Mouse (Mus musculus) cerebellum, adult (tissue): Measurements from ENCODE around the gene Slc45a1.
A peak's percentile ranks its signal among the peaks of the same experiment; 100 is the strongest.

Experiments
- ATAC-seq: cut with Nextera tagmentation; 2 replicates; pipeline ENCODE4 v1.9.2; 2017; ENCODE audit warnings: mild to moderate bottlenecking, moderate library complexity, mixed read lengths; ENCODE audit not compliant: insufficient number of reproducible peaks, low FRiP score, low TSS enrichment

The Slc45a1 gene

DNA sequence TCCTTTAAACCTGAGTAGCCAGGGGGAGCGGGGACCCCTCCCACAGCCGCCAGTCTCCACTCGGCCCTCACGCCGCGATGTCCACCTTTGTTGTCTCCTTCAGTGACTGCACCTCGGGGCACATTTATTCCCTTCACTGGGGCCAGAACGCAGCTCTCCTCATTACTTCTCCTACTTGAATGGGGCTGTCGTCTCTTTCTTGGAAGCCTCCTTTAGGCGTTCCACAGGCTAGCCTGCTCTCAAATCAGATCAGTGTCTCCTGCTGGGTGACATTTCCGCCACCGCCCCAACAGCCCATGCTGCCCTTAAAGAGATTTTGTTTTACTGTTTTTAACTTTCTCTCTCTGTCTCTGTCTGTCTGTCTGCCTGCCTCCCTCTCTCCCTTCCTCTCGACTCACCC, 9.9 kb upstream of the Slc45a1 start:
- no peak for ATAC-seq

DNA sequence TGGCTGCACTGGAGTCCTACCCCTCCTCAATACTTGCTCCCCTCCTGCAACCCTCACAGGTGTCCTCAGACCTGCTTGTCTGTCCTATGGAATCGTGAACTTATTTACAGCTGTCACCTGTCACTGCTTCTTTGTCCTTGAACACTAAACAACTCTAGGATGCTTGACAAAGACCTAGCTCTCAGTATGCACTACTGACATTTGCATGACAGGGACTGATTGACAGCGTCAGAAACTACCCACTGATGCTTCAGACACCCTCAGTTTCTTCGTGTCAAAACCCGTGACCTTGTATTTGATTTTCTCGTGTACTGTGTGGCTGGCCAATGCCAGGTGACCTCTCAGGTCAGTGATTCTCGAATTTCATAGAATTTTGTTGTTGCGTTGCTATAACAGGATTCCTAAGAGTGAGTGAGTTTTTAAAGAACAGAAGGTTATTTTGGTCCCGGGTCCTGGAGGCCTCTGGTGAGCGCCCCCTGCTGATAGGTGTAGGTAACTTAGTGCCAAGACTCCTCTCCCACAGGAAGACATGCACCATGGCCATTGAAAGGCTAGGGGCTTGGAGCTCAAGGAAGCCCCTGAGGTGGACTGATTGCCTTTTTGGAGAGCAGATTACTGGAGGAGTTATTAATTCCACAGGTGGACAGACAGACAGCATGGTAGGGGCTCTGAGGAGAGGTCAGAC, 8.1 kb upstream of the Slc45a1 start:
- no peak for ATAC-seq

DNA sequence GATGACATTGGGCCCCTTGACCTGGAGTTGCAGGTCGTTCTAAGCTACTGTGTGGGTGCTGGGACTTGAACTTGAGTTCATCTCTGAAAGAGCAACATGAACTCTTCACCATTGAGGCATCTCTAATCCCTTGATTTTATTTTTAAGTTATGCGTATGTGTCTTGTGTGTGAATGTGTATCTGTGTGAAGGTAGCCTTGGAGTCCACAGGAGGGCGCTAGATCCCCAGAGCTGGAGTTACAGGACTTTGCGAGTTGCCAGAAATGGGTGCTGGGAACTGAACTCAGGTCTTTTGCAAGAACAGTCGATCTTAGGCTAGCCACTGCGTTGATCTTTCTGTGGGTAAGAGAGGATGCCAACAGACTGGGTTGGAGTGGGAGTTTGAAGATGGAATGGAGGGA, 4.5 kb upstream of the Slc45a1 start:
- no peak for ATAC-seq

DNA sequence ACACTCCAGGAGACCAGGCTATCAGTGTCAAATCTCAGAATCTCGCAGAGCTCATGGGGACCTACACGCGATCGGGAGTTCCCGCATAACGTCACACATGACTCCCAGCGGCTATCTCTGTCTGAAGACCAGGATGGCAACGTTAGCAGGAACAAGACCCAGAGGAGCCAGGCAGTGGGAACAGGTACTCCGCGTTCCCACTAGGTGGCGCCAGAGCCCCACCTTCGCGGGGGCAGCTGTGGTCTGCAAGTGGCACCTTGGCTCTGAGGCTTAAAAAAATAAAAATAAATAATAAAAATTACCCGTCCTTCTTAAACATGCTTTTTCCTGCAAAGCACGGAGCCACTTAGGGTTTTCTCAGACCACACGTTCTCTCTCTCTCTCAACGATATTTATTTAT, 4.0 kb upstream of the Slc45a1 start:
- ATAC-seq, result peak; percentile 56

DNA sequence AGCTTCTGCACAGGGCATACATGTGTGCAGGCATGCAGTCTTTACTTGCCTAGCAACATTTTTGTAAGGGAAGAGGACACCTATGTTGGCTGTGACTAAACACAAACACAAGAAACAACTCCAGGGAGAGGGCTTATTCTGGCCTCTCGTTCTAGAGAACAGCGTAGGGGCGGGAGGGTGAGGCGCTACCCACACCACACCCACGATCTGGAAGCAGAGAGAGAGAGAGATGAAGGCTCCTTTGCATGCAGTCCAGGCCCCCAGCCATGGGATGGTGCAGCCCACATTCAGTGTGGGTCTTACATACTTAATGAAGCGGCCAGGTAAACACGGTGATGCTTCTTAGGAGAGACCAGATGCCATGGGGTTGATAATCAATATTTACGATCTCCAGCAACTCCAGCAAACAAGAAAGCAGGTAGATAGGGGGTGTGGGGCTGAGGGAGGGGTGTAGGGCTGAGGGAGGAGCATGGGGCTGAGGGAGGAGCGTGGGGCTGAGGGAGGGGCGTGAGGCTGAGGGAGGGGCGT, 1.2 kb upstream of the Slc45a1 start:
- no peak for ATAC-seq

DNA sequence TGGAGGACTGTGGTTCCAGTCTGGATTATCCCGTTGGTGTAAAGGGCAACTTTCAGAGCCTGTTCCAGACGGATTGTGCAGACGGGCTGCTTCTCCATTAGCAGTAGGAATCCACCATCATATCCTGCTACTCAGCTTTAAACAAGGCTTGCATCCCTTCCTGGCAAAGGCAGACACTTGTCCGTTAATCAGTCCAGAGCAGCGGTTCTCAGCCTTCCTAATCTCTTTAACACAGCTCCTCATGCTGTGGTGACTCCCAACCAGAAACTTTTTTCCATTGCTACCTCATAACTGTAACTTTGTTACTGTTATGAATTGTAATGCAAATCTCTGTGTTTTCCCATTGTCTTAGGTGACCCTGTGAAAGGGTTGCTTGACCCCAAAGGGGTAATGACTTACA, 2.6 kb downstream of the Slc45a1 start:
- ATAC-seq, result no peak

DNA sequence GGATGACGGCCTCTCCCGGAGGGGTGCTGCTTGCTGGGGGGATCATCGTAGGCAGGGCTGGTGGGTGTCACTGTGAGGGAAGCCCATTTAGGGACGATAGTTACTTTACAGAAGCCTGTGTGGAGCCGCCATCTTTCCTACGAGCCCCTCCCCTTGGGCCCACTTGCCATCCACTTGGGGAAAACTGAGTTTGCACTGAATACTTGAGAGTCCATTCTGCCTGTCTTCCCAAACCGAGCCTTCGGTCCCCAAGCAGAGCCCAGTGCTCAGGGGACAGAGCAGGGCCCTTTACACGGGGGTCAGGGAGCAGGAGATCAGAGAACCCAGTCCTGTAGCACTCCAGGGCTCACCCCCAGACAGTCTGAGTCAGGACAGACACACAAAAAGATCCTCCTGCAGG, 7.7 kb downstream of the Slc45a1 start:
- no peak for ATAC-seq

DNA sequence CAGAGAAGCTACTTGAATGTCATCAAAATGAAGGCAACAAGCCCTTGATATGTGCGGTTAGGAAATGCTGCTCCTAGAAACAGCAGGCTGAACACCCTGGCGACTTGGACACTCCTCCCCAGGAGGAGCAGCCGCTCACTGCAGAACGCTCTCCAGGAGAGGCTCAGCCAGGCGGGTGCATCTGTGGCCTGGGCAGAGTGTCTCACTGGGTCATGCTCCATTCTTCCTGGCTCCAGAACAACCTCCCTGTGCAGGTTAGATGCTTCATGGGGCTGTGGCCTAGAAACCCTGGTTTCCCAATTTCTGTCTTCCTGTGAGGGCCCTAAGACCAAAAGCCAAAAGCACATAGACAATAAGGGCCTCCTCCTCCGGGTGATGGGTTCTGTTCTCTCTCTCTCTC, 15.3 kb downstream of the Slc45a1 start:
- ATAC-seq, result no peak

DNA sequence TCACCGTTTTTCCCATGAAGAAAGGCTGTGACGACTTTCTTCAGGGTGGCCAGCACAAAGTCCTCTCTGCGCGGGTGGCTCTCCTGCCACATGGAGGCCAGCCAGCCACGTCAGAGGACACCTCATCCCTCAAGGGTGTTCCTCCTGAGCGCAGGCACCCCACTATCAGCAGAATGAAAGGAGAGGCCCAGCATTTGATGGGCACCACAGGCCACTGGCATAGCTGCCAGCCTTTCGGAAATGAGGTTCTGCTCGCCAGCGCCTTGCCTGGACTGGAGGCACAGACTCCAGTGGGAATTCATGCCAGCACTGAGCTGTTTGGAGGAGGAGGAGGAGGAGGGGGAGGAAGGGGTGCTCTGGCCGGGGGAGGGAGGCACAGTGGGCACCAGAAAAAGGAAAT, 16.4 kb downstream of the Slc45a1 start:
- ATAC-seq, result peak; percentile 78

DNA sequence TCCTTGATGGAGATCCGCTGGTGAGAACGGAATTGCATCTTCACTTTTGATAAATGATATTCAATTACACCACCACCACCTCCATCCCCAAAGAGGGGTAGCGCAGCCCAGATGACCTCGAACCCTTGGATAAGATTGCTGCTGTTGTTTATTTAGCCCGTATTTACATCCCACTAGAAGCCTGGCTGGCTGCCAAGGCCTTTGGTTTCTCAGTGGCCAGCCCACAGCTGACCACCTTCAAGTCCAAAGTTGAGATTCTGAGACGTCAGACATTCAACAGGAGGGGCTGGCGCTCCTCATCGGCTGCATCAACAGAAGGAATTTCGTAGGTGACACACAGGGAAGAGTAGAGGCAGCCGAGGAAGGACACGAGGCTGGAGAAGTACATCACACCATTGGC, 22.7 kb downstream of the Slc45a1 start:
- no peak for ATAC-seq

DNA sequence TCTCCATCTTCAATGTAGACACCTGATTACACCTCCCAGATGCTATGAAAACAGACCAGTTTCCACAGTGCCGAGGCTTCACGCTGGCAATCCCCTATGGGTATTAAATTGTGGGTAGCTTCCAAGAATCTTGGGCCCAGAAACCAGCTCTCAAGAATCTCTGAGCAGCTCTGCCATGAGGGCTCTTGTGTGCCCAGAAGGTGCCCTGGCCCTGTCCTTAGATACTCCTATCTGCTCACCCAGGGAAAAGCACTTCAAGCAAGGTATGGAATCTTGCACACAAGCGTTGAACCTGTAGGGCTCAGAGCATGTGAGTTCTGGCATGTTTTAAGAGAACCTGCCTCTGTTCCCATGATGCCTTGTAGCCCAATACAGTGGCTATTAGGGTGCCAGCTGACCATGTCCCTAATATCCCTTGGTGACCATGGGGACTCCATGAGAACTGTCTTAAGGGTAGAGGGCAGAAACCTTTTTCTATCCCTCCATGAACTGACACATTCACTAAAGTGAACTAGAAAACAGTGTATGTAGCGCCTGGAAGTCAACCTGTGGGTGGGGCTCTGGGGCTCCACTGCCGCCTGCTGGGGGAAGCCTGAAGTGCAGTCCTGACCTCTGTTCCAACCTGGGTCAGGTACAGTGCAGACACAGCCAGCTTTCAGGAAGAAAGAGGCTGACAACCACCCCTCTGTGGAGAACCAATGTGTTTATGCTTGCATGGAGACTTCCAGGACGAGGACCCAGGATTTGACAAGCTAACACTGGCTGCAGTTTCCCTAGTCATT, 25.8 kb downstream of the Slc45a1 start:
- no peak for ATAC-seq

DNA sequence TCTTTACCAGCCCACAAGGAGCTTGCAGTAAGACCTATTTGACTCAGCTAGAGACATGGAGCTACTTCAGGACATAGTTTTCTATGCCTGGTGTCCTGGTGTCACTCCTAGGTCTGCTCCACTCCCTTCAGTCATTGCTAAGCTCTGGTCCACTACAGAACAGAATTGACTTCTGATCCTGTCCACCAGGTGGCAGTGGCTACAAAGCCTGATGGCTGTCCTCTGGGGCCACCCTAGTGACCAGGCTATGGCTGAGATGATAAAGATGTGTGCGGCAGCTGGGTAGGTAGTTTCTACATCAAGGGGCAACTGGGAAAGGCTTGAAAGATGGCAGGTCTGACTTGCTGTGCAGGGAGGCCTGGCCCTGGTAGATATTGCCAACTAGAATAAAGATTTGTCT, 26.5 kb downstream of the Slc45a1 start:
- ATAC-seq, result peak; percentile 60

DNA sequence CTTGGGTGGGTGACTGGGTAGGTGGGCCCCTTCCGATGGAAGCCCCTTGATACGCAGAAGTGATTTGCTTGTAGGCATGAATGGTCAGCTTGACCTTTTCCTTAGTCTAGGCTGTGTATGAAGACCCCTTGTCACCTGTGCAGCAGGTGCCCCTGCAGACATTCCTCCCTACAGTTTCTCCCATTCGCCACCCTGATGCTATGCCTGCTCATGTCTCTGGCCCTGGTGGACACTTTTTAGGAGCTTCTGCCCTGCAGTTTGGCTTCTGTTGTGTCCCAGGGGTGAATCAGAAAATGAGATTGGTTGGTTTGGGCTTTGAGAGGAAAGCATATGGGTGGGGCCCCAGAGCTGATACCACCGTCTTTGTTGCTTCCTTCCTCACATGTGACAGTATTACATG, 27.0 kb downstream of the Slc45a1 start:
- ATAC-seq, result no peak

DNA sequence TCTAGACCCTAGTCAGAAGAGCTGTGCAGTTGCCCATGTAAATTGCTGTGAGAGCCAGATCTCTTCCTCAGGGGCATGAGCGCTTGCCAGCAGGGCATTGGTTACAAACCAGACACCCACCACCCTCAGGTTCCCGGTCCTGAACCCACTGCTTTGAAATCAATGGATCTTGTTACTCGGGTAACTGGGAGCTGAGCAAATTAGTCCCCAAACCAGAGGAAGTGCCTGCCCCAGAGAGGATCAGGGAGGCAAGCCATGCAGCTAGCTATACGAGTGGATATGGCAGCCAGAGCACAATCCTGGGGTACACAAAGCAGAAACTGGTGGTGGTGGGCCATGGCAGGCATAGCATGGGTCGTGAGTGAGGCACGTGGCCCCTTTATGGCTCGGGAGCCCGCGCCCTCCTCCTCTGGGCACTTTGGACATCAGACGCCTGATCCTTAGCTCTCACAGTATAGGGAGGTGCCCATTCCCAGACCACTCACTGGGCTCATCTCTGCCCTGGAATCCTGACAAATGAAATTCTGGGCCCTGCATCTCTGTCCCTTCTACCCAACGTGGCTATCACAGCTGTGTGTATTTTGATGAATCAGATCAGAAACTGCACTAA, 27.7 kb downstream of the Slc45a1 start:
- no peak for ATAC-seq

DNA sequence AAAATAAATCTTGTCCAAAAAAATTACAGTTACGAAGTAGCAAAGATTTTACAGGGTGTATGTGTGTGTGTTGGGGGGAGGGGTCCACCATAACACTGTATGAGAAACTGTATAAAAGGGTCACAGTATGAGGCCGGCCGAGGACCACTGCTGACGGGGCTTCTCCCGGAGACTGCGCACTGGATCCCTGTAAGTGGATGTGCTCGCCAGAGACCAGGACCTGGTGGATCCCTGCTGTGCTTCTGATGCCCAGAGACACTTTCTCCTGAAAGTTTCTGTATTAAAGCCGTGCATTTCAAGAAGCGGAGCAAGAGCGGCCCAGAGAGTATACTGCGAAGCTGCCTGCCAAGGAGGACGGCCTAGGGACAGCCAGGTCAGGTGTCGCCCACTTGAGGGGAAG, 29.3 kb downstream of the Slc45a1 start:
- no peak for ATAC-seq

DNA sequence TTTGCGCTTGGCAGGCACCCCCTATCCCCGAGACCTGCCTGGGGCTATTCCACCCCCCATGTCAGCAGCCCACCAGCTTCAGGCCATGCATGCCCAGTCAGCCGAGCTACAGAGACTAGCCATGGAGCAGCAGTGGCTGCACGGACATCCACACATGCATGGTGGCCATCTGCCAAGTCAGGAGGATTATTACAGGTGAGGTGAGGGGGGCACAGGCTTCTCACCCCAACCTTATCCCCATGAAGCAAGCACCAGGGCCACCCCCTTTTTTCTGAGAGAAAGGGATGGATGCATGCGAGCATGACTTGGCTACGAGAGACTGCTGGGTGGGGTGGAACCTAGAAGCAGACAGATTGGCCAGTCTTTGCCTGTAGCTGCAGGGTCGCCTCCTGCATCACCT, 33.0 kb downstream of the Slc45a1 start:
- ATAC-seq, result no peak

DNA sequence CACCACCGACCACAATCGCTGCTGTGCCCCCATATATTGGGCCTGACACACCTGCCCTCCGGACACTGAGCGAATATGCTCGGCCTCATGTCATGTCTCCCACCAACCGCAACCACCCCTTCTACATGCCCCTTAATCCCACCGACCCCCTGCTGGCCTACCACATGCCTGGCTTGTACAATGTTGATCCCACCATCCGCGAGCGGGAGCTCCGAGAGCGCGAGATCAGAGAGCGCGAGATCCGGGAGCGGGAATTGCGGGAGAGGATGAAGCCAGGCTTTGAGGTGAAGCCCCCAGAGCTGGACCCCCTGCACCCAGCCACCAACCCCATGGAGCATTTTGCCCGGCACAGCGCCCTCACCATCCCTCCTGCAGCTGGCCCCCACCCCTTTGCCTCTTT, 35.1 kb downstream of the Slc45a1 start:
- no peak for ATAC-seq

DNA sequence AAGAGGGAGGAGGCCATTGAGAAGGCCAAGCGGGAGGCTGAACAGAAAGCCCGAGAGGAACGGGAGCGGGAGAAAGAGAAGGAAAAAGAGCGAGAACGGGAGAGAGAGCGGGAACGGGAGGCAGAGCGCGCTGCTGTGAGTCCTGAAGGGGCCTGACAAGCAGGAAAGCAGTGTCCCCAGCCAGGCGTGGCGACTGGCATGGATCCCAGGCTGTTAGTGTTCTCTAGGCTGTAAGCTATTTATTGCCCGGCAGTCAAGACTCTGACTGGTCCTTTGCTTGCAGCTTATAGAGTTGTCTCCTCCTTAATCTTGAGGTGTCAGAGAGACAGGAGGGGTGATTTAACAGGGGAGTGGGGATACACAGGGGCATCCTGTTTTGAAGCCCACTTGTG, 35.9 kb downstream of the Slc45a1 start:
- ATAC-seq, result no peak

DNA sequence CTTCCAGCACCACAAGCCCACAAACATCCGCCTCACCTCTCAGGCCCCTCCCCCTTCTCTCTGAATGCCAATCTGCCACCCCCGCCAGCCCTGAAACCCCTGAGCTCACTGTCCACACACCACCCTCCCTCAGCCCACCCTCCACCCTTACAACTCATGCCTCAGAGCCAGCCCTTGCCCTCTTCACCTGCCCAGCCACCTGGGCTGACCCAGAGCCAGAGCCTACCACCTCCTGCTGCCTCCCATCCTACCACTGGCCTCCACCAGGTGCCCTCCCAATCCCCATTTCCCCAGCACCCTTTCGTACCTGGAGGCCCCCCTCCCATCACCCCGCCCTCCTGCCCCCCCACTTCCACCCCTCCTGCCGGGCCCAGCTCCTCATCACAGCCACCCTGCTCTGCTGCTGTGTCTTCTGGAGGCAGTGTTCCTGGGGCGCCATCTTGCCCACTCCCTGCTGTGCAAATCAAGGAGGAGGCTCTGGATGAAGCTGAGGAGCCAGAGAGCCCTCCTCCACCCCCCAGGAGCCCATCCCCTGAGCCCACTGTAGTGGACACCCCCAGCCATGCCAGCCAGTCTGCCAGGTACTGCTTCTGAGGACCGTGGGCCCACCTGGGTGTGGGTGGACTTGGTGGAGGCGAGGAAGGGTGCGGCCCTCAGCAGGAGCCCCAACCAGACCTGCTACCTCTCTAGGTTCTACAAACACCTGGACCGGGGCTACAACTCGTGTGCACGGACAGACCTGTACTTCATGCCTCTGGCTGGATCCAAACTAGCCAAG, 36.5 kb downstream of the Slc45a1 start:
- no peak for ATAC-seq

DNA sequence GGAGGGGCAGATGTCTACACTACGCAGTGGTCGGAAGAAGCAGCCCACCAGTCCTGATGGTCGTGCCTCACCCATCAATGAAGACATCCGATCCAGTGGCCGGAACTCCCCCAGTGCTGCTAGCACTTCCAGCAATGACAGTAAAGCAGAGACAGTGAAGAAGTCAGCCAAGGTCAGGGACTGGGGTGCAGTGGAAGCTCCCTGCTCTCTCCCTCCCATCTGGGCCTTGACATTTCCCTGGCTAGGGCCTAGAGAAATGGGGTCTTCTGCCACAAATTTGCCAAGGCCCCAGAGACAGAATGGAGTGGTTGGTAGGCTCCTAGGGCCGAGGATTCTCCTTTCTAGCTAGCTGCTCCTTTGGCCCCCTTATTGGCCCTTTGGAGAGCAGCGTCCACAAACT, 38.3 kb downstream of the Slc45a1 start:
- ATAC-seq, result no peak

DNA sequence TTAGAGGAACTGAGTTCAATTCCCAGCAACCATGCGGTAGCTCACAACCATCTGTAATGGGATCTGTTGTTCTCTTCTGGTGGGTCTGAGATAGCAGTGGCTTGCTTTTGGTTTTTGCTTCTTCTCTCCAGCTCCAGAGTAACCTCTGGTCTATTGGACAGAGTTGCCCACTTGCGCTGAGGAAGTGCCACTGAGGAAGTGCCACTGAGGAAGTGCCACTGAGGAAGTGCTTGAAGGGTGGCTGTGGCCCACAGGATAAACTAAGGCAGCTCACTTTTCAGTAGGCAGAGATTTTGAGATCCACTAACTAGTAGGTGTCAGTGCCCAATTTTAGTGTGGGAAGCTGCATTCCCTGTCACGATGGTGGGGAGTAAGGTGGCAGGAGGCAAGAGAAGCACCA, 43.3 kb downstream of the Slc45a1 start:
- no peak for ATAC-seq
